Mouse (Mus musculus): ENCODE data around the gene Spata31d1a. TPM values are rescaled to one million over a fixed set of nuclear protein-coding genes. Genes with fewer than 3 reads are reported as not detected.

Spata31d1a gene
- polyA plus RNA-seq, 1 experiment from 2014 or later, result 0.07 TPM

- Histone ChIP-seq H3K9me3 (replicated peaks) (no peaks in the 10 kb centered on the region), H3K9ac (no peak overlapping the region), H3K4me1 (no peaks in the 10 kb centered on the region), H3K27me3 (no peaks in the 10 kb centered on the region), H3K4me3 (replicated peaks) (no peak overlapping the region), H3K4me2 (replicated peaks) (no peak overlapping the region), H3K36me3 (peaks cover 13% of the 10 kb centered on the region; the same call in 1 of the 2 replicates), H3K27ac (replicated peaks) (no peak overlapping the region)
- no peak for ATAC-seq (ENCODE audit: insufficient number of reproducible peaks, low FRiP score, low TSS enrichment, low read depth)
- 88% methylated on average over 5 of the region's 5 CpGs for WGBS
Measured at GRCm38 (mm10) chr13:59667763-59668162, 42.4 kb downstream of the Spata31d1a start.

GRCm38 (mm10) chr13:59663939-59664712 lies 46.0 kb downstream of the Spata31d1a start:
- Histone ChIP-seq H3K27me3 (no peaks in the 10 kb centered on the region), H3K9me3 (replicated peaks) (no peaks in the 10 kb centered on the region), H3K4me3 (replicated peaks) (no peak overlapping the region), H3K9ac (no peak overlapping the region), H3K4me2 (replicated peaks) (no peak overlapping the region), H3K36me3 (peaks cover 13% of the 10 kb centered on the region; the same call in 1 of the 2 replicates), H3K4me1 (no peaks in the 10 kb centered on the region), H3K27ac (replicated peaks) (no peak overlapping the region)
- no peak for ATAC-seq (ENCODE audit: insufficient number of reproducible peaks, low FRiP score, low TSS enrichment, low read depth)
- WGBS, result 89% methylated on average over 19 of the region's 19 CpGs

GRCm38 (mm10) chr13:59661966-59662365 lies 48.2 kb downstream of the Spata31d1a start:
- ATAC-seq (ENCODE audit: insufficient number of reproducible peaks, low FRiP score, low TSS enrichment, low read depth), result no peak
- H3K36me3 ChIP-seq, result peaks cover 13% of the 10 kb centered on the region; the same call in 1 of the 2 replicates

GRCm38 (mm10) chr13:59661387-59661786 lies 48.7 kb downstream of the Spata31d1a start:
- Histone ChIP-seq H3K4me3 (replicated peaks) (no peak overlapping the region), H3K36me3 (peaks cover 13% of the 10 kb centered on the region; the same call in 1 of the 2 replicates), H3K9me3 (replicated peaks) (no peaks in the 10 kb centered on the region), H3K27ac (replicated peaks) (no peak overlapping the region), H3K4me2 (replicated peaks) (no peak overlapping the region), H3K9ac (no peak overlapping the region), H3K4me1 (0 out of 2 replicates have a peak, but pooled peaks cover 4% of the 10 kb centered on the region), H3K27me3 (no peaks in the 10 kb centered on the region)
- ATAC-seq (ENCODE audit: insufficient number of reproducible peaks, low FRiP score, low TSS enrichment, low read depth), result no peak
- 88% methylated on average over 8 of the region's 8 CpGs for WGBS

More at GRCm38 (mm10) chr13:59661966-59662365, 48.2 kb downstream of the Spata31d1a start:
- 0 out of 2 replicates have a peak, but pooled peaks cover 4% of the 10 kb centered on the region for H3K4me1 ChIP-seq
- WGBS, result 95% methylated on average over 12 of the region's 12 CpGs
- H3K4me2 ChIP-seq (replicated peaks), result no peak overlapping the region
- no peak overlapping the region for H3K27ac ChIP-seq (replicated peaks)
- H3K9me3 ChIP-seq (replicated peaks), result no peaks in the 10 kb centered on the region
- no peak overlapping the region for H3K9ac ChIP-seq
- no peaks in the 10 kb centered on the region for H3K27me3 ChIP-seq
- H3K4me3 ChIP-seq (replicated peaks), result no peak overlapping the region

- H3K27me3 ChIP-seq, result no peaks in the 10 kb centered on the region
- H3K4me1 ChIP-seq, result 0 out of 2 replicates have a peak, but pooled peaks cover 4% of the 10 kb centered on the region
- no peaks in the 10 kb centered on the region for H3K9me3 ChIP-seq (replicated peaks)
- peaks cover 13% of the 10 kb centered on the region; the same call in 1 of the 2 replicates for H3K36me3 ChIP-seq
- no peak overlapping the region for H3K4me2 ChIP-seq (replicated peaks)
- 95% methylated on average over 3 of the region's 3 CpGs for WGBS
- H3K4me3 ChIP-seq (replicated peaks), result no peak overlapping the region
- H3K9ac ChIP-seq, result no peak overlapping the region
- ATAC-seq (ENCODE audit: insufficient number of reproducible peaks, low FRiP score, low TSS enrichment, low read depth), result no peak
- H3K27ac ChIP-seq (replicated peaks), result no peak overlapping the region
Measured at GRCm38 (mm10) chr13:59660371-59660770, 49.8 kb downstream of the Spata31d1a start.

- Histone ChIP-seq H3K4me1 (peaks cover 13% of the 10 kb centered on the region; the same call in 1 of the 2 replicates), H3K27me3 (no peaks in the 10 kb centered on the region), H3K27ac (replicated peaks) (no peak overlapping the region), H3K9me3 (replicated peaks) (no peaks in the 10 kb centered on the region), H3K4me2 (replicated peaks) (no peak overlapping the region), H3K4me3 (replicated peaks) (no peak overlapping the region), H3K9ac (no peak overlapping the region), H3K36me3 (no peaks in the 10 kb centered on the region)
- ATAC-seq (ENCODE audit: insufficient number of reproducible peaks, low FRiP score, low TSS enrichment, low read depth), result no peak
- 82% methylated on average over 5 of the region's 5 CpGs for WGBS
Measured at GRCm38 (mm10) chr13:59657781-59658180, 52.3 kb downstream of the Spata31d1a start.

GRCm38 (mm10) chr13:59656975-59657388 lies 53.1 kb downstream of the Spata31d1a start:
- Histone ChIP-seq H3K36me3 (no peaks in the 10 kb centered on the region), H3K4me1 (peaks cover 18% of the 10 kb centered on the region), H3K27ac (replicated peaks) (0 out of 2 replicates have a peak overlapping the region, but pooled peaks have one; percentile 13), H3K4me3 (replicated peaks) (no peak overlapping the region), H3K4me2 (replicated peaks) (no peak overlapping the region), H3K9ac (no peak overlapping the region), H3K27me3 (no peaks in the 10 kb centered on the region), H3K9me3 (replicated peaks) (no peaks in the 10 kb centered on the region)
- no peak for ATAC-seq (ENCODE audit: insufficient number of reproducible peaks, low FRiP score, low TSS enrichment, low read depth)
- 50% methylated on average over 4 of the region's 4 CpGs for WGBS

GRCm38 (mm10) chr13:59656316-59656832 lies 53.8 kb downstream of the Spata31d1a start:
- no peak overlapping the region for H3K4me3 ChIP-seq (replicated peaks)
- H3K4me2 ChIP-seq (replicated peaks), result no peak overlapping the region
- H3K9me3 ChIP-seq (replicated peaks), result no peaks in the 10 kb centered on the region
- no peak overlapping the region for H3K9ac ChIP-seq
- H3K4me1 ChIP-seq, result peaks cover 19% of the 10 kb centered on the region
- no peaks in the 10 kb centered on the region for H3K36me3 ChIP-seq
- WGBS, result 62% methylated on average over 10 of the region's 10 CpGs
- 0 out of 2 replicates have a peak, but pooled peaks have one; percentile 25 for ATAC-seq (ENCODE audit: insufficient number of reproducible peaks, low FRiP score, low TSS enrichment, low read depth)
- no peaks in the 10 kb centered on the region for H3K27me3 ChIP-seq
- 0 out of 2 replicates have a peak overlapping the region, but pooled peaks have one; percentile 1 for H3K27ac ChIP-seq (replicated peaks)

- Histone ChIP-seq H3K27ac (replicated peaks) (no peak overlapping the region), H3K4me1 (peaks cover 24% of the 10 kb centered on the region), H3K4me2 (replicated peaks) (no peak overlapping the region), H3K9ac (no peak overlapping the region), H3K4me3 (replicated peaks) (no peak overlapping the region), H3K27me3 (no peaks in the 10 kb centered on the region), H3K36me3 (no peaks in the 10 kb centered on the region), H3K9me3 (replicated peaks) (no peaks in the 10 kb centered on the region)
- no peak for ATAC-seq (ENCODE audit: insufficient number of reproducible peaks, low FRiP score, low TSS enrichment, low read depth)
- WGBS, result 93% methylated on average over 15 of the region's 15 CpGs
Measured at GRCm38 (mm10) chr13:59655718-59656315, 54.3 kb downstream of the Spata31d1a start.

GRCm38 (mm10) chr13:59654465-59654864 lies 55.7 kb downstream of the Spata31d1a start:
- 88% methylated on average over 5 of the region's 5 CpGs for WGBS
- peaks cover 24% of the 10 kb centered on the region for H3K4me1 ChIP-seq
- no peaks in the 10 kb centered on the region for H3K27me3 ChIP-seq
- H3K9ac ChIP-seq, result no peak overlapping the region
- H3K36me3 ChIP-seq, result no peaks in the 10 kb centered on the region; the same call in 1 of the 2 replicates
- H3K4me3 ChIP-seq (replicated peaks), result no peak overlapping the region
- H3K9me3 ChIP-seq (replicated peaks), result no peaks in the 10 kb centered on the region
- no peak overlapping the region for H3K27ac ChIP-seq (replicated peaks)
- ATAC-seq (ENCODE audit: insufficient number of reproducible peaks, low FRiP score, low TSS enrichment, low read depth), result no peak
- no peak overlapping the region for H3K4me2 ChIP-seq (replicated peaks)

- 65% methylated on average over 3 of the region's 3 CpGs for WGBS
- Histone ChIP-seq H3K4me3 (replicated peaks) (no peak overlapping the region), H3K27me3 (no peaks in the 10 kb centered on the region), H3K4me1 (peaks cover 24% of the 10 kb centered on the region), H3K4me2 (replicated peaks) (no peak overlapping the region), H3K27ac (replicated peaks) (0 out of 2 replicates have a peak overlapping the region, but pooled peaks have one; percentile 39), H3K9me3 (replicated peaks) (no peaks in the 10 kb centered on the region), H3K9ac (no peak overlapping the region), H3K36me3 (peaks cover 6% of the 10 kb centered on the region; the same call in 1 of the 2 replicates)
- no peak; the same call in 1 of the 2 replicates for ATAC-seq (ENCODE audit: insufficient number of reproducible peaks, low FRiP score, low TSS enrichment, low read depth)
Measured at GRCm38 (mm10) chr13:59653136-59653535, 57.0 kb downstream of the Spata31d1a start.

All from embryonic facial prominence, embryonic 15.5 days (tissue).